Mouse (Mus musculus): ENCODE results near the gene Gm36176.

Gene Gm36176

GRCm38 (mm10) chr10:77882553-77882952 is 36.0 kb downstream of the Gm36176 start:
- CTCF ChIA-PET, result no interaction called here

GRCm38 (mm10) chr10:77886007-77886747 is 39.6 kb downstream of the Gm36176 start:
- CTCF ChIA-PET, result no interaction called here

- CTCF ChIA-PET, result interaction anchor here (0.6 kb wide), 1 partner anchor 1088 kb away, joined by 3 read pairs; no protein-coding TSS in a partner anchor
These were observed 44.5 kb downstream of the Gm36176 start for GRCm38 (mm10) chr10:77890987-77891565.

- CTCF ChIA-PET, result no interaction called here
These were observed 49.0 kb downstream of the Gm36176 start for GRCm38 (mm10) chr10:77895562-77895961.

All from spleen, embryonic (tissue).